Mouse (Mus musculus): ENCODE measurements around the gene Ovol3. TPM values are rescaled to one million over a fixed set of nuclear protein-coding genes. Genes with fewer than 3 reads are reported as not detected.
"Not testable (repeated sequence)": the region's sequence is repeated elsewhere in the genome, so short reads cannot be mapped to it uniquely, and the experiment has no call there.

Ovol3 gene
- polyA plus RNA-seq, 1 experiment from 2014 or later, result not detected

DNA sequence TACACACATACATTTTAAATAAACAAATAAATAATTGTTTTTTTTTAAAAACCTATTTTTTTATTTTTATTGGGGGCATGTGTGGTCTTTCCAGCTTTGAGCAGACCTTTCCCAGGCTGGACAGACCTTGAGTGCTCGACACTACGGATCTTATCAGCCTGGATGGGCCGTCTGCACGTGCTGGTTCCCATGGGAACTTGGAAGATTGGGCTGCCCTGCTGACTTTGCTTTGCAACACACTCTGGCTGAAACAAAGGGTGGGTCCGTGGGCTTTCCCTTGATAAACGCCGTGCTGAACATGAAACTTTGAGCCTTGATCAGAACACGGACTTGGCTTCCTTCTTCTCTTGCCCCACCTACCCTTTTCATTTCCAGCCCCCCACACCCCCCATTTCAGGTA lies 31.1 kb downstream of the Ovol3 start:
- Histone ChIP-seq H3K9me3 (replicated peaks) (no peaks in the 10 kb centered on the region), H3K36me3 (no peaks in the 10 kb centered on the region), H3K4me2 (peak overlapping the region; percentile 8; the same call in 1 of the 2 replicates), H3K4me1 (replicated peaks) (peaks cover 12% of the 10 kb centered on the region; the same call in 1 of the 2 replicates), H3K27ac (no peak overlapping the region), H3K9ac (peak overlapping the region; percentile 22; the same call in 1 of the 2 replicates), H3K4me3 (no peak overlapping the region), H3K27me3 (no peaks in the 10 kb centered on the region)
- WGBS, result 13% methylated on average over 8 of the region's 8 CpGs
- ATAC-seq (replicated peaks; ENCODE audit: insufficient number of reproducible peaks, insufficient read depth, low FRiP score, low read depth), result no peak

DNA sequence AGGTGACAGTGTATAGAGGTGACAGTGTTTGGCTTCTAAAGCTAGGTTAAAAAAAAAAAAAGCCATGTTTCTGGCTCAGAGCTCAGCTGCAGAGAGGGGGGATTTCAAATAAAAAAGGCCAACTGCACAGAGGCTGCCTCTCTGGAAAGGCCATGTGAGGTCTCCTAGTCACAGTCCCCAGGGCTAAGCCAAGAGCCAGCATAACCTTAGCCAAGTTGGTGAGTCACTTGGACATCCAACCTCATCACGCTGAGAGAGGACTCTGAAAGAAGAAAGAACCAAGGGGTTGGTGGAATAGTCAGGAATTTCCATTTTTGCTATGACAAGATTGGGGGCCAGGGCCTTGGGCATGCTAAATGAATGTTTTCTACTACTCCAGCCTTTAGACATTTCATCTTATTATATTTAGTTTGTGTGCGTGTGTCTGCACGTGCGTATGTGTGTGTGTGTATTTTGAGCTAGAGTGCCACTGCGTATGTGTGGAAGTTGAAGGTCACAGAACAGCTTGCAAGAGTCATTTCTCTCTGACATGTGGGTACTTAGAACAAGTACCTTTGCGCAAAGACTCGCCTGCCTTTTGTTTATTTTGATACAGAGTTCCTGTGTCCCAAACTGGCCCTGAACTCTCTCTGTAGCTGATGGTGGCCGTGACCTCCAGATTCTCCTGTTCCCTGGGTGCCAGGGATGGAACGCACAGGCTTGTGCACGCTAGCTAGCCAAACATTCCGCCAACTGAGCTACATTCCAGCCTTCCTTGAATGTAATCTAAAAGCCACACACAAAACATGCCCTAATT lies 32.4 kb downstream of the Ovol3 start:
- no peak overlapping the region for H3K4me3 ChIP-seq
- H3K9ac ChIP-seq, result no peak overlapping the region
- WGBS, result 59% methylated on average over 11 of the region's 11 CpGs
- no peak overlapping the region for H3K4me2 ChIP-seq
- H3K4me1 ChIP-seq (replicated peaks), result peaks cover 15% of the 10 kb centered on the region
- no peak overlapping the region for H3K27ac ChIP-seq
- no peaks in the 10 kb centered on the region for H3K9me3 ChIP-seq (replicated peaks)
- no peaks in the 10 kb centered on the region for H3K36me3 ChIP-seq
- no peaks in the 10 kb centered on the region for H3K27me3 ChIP-seq
- ATAC-seq (replicated peaks; ENCODE audit: insufficient number of reproducible peaks, insufficient read depth, low FRiP score, low read depth), result no peak

- not testable (repeated sequence) for H3K27ac ChIP-seq; H3K9ac ChIP-seq; H3K4me3 ChIP-seq; H3K4me2 ChIP-seq; H3K9me3 ChIP-seq (replicated peaks); H3K27me3 ChIP-seq; H3K36me3 ChIP-seq; ATAC-seq (replicated peaks; ENCODE audit: insufficient number of reproducible peaks, insufficient read depth, low FRiP score, low read depth)
- 86% methylated on average over 5 of the region's 5 CpGs for WGBS
- peaks cover 17% of the 10 kb centered on the region for H3K4me1 ChIP-seq (replicated peaks)
These were observed 34.9 kb downstream of the Ovol3 start for GRCm38 (mm10) chr7:30200661-30201060.

DNA sequence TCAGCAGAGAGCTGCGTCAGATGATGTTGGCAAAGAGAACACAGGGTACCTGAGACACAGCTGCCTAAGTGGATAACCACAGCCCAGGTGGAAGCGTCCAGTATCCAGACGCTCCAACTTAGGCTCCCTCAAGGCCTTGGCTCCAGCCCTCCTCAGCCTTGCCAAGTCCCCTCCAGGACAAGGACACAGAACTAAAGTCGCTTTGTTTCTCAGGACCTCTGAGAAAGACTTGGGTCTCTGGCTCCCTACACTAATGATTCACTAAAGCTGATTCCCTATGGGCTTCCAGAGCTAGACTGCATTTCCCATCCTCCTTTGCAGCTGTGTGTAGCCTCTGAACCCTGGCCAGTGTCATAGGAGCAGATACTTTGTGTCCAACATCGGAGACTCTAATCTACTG lies 35.3 kb downstream of the Ovol3 start:
- ATAC-seq (replicated peaks; ENCODE audit: insufficient number of reproducible peaks, insufficient read depth, low FRiP score, low read depth), result no peak
- H3K36me3 ChIP-seq, result no peaks in the 10 kb centered on the region
- H3K27me3 ChIP-seq, result no peaks in the 10 kb centered on the region
- no peak overlapping the region for H3K4me2 ChIP-seq
- peaks cover 21% of the 10 kb centered on the region for H3K4me1 ChIP-seq (replicated peaks)
- 71% methylated on average over 5 of the region's 5 CpGs for WGBS
- no peak overlapping the region for H3K4me3 ChIP-seq
- H3K9me3 ChIP-seq (replicated peaks), result no peaks in the 10 kb centered on the region
- H3K27ac ChIP-seq, result no peak overlapping the region
- H3K9ac ChIP-seq, result no peak overlapping the region

DNA sequence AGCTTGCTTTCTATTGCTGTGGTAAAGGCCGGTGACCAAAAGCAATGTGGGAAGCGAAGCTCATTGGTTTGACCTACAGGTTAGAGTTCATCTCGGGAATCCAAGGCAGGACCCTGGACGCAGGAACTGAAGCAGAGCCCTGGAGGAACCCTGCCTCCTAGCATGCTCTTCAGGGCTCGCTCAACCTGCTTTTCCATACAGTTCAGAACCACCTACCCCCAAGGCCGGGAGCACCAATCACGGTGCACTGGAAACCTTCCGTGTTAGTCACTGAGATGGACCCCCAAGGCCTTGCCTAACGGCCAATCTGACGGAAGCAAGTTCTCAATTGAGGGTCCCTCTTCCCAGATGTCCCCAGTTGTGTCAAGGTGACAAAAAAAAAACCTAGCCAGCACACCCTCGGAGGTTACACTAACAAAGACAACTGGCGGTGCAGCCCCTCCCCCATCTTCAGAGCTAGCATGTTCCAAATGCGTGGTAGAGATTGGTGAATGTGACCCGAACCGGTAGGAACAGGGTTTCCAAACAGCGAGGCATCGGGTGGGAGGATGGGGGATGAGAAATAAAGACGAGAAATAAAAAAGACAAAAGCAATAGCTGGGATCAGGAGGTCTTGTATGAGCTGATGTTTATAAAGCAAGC lies 35.9 kb downstream of the Ovol3 start:
- Histone ChIP-seq H3K9ac (no peak overlapping the region), H3K27ac (no peak overlapping the region), H3K9me3 (replicated peaks) (no peaks in the 10 kb centered on the region), H3K4me1 (replicated peaks) (peaks cover 20% of the 10 kb centered on the region), H3K4me2 (no peak overlapping the region), H3K4me3 (no peak overlapping the region), H3K27me3 (no peaks in the 10 kb centered on the region), H3K36me3 (no peaks in the 10 kb centered on the region)
- no peak for ATAC-seq (replicated peaks; ENCODE audit: insufficient number of reproducible peaks, insufficient read depth, low FRiP score, low read depth)
- WGBS, result 69% methylated on average over 18 of the region's 18 CpGs

- ATAC-seq (replicated peaks; ENCODE audit: insufficient number of reproducible peaks, insufficient read depth, low FRiP score, low read depth), result no peak
- Histone ChIP-seq H3K27me3 (no peaks in the 10 kb centered on the region), H3K27ac (no peak within 1 kb of the TSS), H3K4me1 (replicated peaks) (peaks cover 16% of the 10 kb centered on the region), H3K4me3 (no peak within 1 kb of the TSS), H3K9me3 (replicated peaks) (no peaks in the 10 kb centered on the region), H3K9ac (no peak within 1 kb of the TSS), H3K36me3 (no peaks in the 10 kb centered on the region), H3K4me2 (0 out of 2 replicates have a peak within 1 kb of the TSS, but pooled peaks have one; percentile 11)
- WGBS, result 5% methylated on average over 8 of the region's 8 CpGs
These were observed 37.0 kb downstream of the Ovol3 start, which contains the start of gene Capns1 for GRCm38 (mm10) chr7:30198481-30198971. Gene Capns1 (minus strand): TSS chr7:30198811.

- Histone ChIP-seq H3K36me3 (peaks cover 2% of the 10 kb centered on the region; the same call in 1 of the 2 replicates), H3K27me3 (no peaks in the 10 kb centered on the region), H3K9me3 (replicated peaks) (no peaks in the 10 kb centered on the region), H3K27ac (no peak overlapping the region), H3K4me2 (no peak overlapping the region), H3K4me1 (replicated peaks) (peaks cover 22% of the 10 kb centered on the region), H3K9ac (no peak overlapping the region), H3K4me3 (no peak overlapping the region)
- WGBS, result 53% methylated on average over 5 of the region's 5 CpGs
- no peak for ATAC-seq (replicated peaks; ENCODE audit: insufficient number of reproducible peaks, insufficient read depth, low FRiP score, low read depth)
These were observed 37.9 kb downstream of the Ovol3 start for GRCm38 (mm10) chr7:30197592-30198129.

DNA sequence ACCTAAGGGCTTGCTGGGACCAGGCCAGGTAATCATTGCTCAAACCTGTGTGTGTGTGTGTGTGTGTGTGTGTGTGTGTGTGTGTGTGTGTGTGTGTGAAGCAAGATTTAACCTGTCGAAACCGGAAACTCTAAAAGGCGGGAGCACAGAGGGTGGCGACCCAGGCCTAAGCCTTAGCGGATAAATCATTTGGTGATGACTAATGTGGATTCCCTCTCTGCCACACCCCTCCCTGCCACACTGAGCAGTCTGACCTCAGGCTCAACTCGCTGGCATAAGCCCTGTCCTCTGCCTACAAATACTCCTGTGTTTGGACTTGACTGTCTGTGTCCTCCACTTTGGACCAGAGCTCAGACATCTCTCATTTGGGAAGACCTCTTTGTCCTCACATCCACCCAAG lies 39.4 kb downstream of the Ovol3 start:
- no peak overlapping the region for H3K4me2 ChIP-seq
- ATAC-seq (replicated peaks; ENCODE audit: insufficient number of reproducible peaks, insufficient read depth, low FRiP score, low read depth), result no peak
- H3K27ac ChIP-seq, result no peak overlapping the region
- no peak overlapping the region for H3K9ac ChIP-seq
- no peak overlapping the region for H3K4me3 ChIP-seq
- H3K36me3 ChIP-seq, result peaks cover 17% of the 10 kb centered on the region
- no peaks in the 10 kb centered on the region for H3K27me3 ChIP-seq
- peaks cover 23% of the 10 kb centered on the region for H3K4me1 ChIP-seq (replicated peaks)
- 76% methylated on average over 6 of the region's 6 CpGs for WGBS
- H3K9me3 ChIP-seq (replicated peaks), result no peaks in the 10 kb centered on the region

DNA sequence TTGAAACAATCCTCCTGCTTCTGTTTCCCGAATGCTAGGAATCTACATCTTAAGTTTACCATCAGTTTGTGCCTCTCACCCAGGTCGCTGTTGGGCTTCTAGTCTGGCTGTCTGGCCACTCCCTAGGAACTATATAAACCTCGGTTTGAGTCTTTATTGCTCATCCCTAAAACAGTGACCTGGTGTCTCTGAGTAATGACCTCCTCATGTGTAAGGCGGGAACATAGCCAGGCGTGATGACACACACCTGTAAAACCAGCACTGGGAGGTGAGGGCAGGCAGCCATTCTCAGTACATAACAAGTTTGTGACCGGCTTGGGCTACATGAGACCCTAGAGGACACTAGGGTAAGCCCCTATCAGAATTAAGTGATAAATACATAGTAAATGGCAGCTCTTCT lies 40.1 kb downstream of the Ovol3 start:
- peak overlapping the region; percentile 80 for H3K4me2 ChIP-seq
- no peak overlapping the region for H3K9ac ChIP-seq
- H3K9me3 ChIP-seq (replicated peaks), result no peaks in the 10 kb centered on the region
- 67% methylated on average over 6 of the region's 6 CpGs for WGBS
- peaks cover 23% of the 10 kb centered on the region for H3K4me1 ChIP-seq (replicated peaks)
- H3K36me3 ChIP-seq, result peaks cover 23% of the 10 kb centered on the region
- H3K4me3 ChIP-seq, result no peak overlapping the region
- ATAC-seq (replicated peaks; ENCODE audit: insufficient number of reproducible peaks, insufficient read depth, low FRiP score, low read depth), result no peak
- H3K27ac ChIP-seq, result no peak overlapping the region
- H3K27me3 ChIP-seq, result no peaks in the 10 kb centered on the region

- WGBS, result under 1% methylated on average over 28 of the region's 28 CpGs
- Histone ChIP-seq H3K27me3 (no peaks in the 10 kb centered on the region), H3K9me3 (replicated peaks) (no peaks in the 10 kb centered on the region), H3K4me2 (peak overlapping the region; percentile 80), H3K4me1 (replicated peaks) (peaks cover 23% of the 10 kb centered on the region), H3K4me3 (peak overlapping the region; percentile 80), H3K27ac (peak overlapping the region; percentile 88), H3K36me3 (peaks cover 29% of the 10 kb centered on the region), H3K9ac (peak overlapping the region; percentile 83)
- peak; percentile 88 for ATAC-seq (replicated peaks; ENCODE audit: insufficient number of reproducible peaks, insufficient read depth, low FRiP score, low read depth)
These were observed 40.6 kb downstream of the Ovol3 start for GRCm38 (mm10) chr7:30194884-30195283.

DNA sequence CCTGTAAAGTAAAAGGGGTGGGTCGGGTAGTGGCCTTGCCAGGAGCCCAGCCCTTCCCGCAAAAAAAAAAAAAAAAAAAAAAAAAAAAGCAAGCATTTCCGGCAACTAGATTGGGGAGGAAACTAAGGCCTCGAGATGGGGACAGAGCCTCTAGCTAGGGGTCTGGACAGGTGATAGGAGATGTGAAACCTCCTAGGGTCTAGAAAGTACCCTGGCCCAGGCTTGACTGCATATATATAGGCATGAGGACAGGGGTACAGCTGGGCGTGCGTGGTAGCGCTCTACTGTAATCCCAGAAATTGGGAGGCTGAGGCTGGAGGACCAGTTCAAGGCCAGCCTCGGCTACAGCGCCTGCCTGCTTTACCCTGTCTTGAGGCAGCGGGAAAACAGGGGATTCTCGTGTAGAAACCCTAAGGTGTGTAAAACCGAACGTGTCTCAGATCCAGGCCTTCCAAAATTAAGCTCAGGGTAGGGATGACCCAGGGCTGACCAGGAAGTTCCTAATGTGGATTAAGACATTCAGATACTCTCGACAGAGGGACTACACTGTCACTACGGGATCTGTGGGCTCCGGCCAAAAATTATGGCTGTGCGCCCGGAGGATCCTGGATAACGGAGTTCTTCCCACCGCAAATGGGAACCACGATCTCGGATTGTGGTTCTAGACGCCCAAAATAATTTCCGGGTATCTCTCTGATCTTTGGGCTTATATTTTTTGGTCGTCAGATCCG lies 41.3 kb downstream of the Ovol3 start:
- Histone ChIP-seq H3K27me3 (no peaks in the 10 kb centered on the region), H3K9me3 (replicated peaks) (no peaks in the 10 kb centered on the region), H3K9ac (peak overlapping the region; percentile 83), H3K27ac (peak overlapping the region; percentile 88), H3K4me1 (replicated peaks) (peaks cover 23% of the 10 kb centered on the region), H3K36me3 (peaks cover 33% of the 10 kb centered on the region), H3K4me3 (peak overlapping the region; percentile 80), H3K4me2 (peak overlapping the region; percentile 80)
- WGBS, result under 1% methylated on average over 26 of the region's 26 CpGs
- ATAC-seq (replicated peaks; ENCODE audit: insufficient number of reproducible peaks, insufficient read depth, low FRiP score, low read depth), result peak; percentile 16; the same call in 1 of the 2 replicates

All from heart, embryonic 15.5 days (tissue).